Comparison of ENCODE assay signal across 19 mouse cellular contexts in the genomic region with DNA sequence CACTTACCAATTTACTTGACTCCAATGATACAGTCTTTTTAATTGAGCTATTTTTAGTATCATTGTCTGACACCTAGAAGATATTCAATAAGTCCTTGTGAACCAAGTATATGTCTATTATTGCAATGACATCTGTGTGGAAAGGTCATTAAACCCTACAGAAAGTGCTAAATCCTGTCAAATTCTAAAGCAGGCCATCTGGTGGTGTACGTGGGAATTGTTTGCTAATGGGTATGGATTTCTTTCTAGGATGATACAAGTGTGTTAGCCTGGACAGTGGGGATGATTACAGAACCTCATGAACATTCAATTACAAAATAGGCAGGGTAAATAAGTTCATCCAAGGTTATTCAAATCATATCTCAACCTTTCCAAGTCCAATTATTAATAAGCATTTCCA.
DNase-seq lines count a peak whose midpoint lies in the region; ATAC-seq and TF ChIP-seq lines count a peak whose summit lies in the region.
"Had no signal": no experiment of that assay in that cellular context is flagged by ENCODE, and none has a peak within 500 bp of the region (broad histone marks: within the 10 kb centered on the region; RNA-seq: fewer than 3 reads in every experiment).

No protein-coding gene starts in this region.

- H3K4me1 ChIP-seq in embryonic facial prominence, embryonic 11.5 days (ENCODE audit: control insufficient read depth, insufficient read depth, low read length) = no peaks in the 10 kb centered on the region
- H3K4me1 ChIP-seq in embryonic facial prominence, embryonic 10.5 days = no peaks in the 10 kb centered on the region
- H3K4me1 ChIP-seq in neural tube, embryonic 11.5 days (ENCODE audit: control insufficient read depth, insufficient read depth, low read length) = no peaks in the 10 kb centered on the region
- H3K4me1 ChIP-seq in stomach, postnatal 0 days (replicated peaks; ENCODE audit: control insufficient read depth, insufficient read depth) = no peaks in the 10 kb centered on the region
- H3K4me1 ChIP-seq in kidney, embryonic 14.5 days (ENCODE audit: control insufficient read depth, insufficient read depth, low read length) = no peaks in the 10 kb centered on the region
- H3K4me1 ChIP-seq: limb, embryonic 13.5 days; megakaryocyte, embryonic 14.5 days; neural tube, embryonic 12.5 days had no signal

- H3K27ac ChIP-seq in embryonic facial prominence, embryonic 11.5 days (replicated peaks; ENCODE audit: low read depth, low read length) = no peak overlapping the region
- H3K27ac ChIP-seq in embryonic facial prominence, embryonic 10.5 days (replicated peaks) = no peak overlapping the region
- H3K27ac ChIP-seq in layer of hippocampus, adult 2 months = no peak overlapping the region
- H3K27ac ChIP-seq in neural tube, embryonic 11.5 days (ENCODE audit: low read depth, low read length) = no peak overlapping the region
- H3K27ac ChIP-seq in stomach, postnatal 0 days (replicated peaks) = no peak overlapping the region
- no peak overlapping the region for H3K27ac ChIP-seq in kidney, embryonic 14.5 days (ENCODE audit: low read depth, low read length)
- H3K27ac ChIP-seq: limb, embryonic 13.5 days; neural tube, embryonic 12.5 days had no signal

- H3K9me3 ChIP-seq in embryonic facial prominence, embryonic 11.5 days (replicated peaks; ENCODE audit: control insufficient read depth, low read length) = no peaks in the 10 kb centered on the region
- no peaks in the 10 kb centered on the region for H3K9me3 ChIP-seq in embryonic facial prominence, embryonic 10.5 days
- H3K9me3 ChIP-seq in neural tube, embryonic 11.5 days (ENCODE audit: control insufficient read depth, low read length) = no peaks in the 10 kb centered on the region
- H3K9me3 ChIP-seq in stomach, postnatal 0 days (ENCODE audit: control insufficient read depth, low read length) = no peaks in the 10 kb centered on the region
- H3K9me3 ChIP-seq in kidney, embryonic 14.5 days (ENCODE audit: control insufficient read depth, low read length) = no peaks in the 10 kb centered on the region
- H3K9me3 ChIP-seq: limb, embryonic 13.5 days; megakaryocyte, embryonic 14.5 days; neural tube, embryonic 12.5 days had no signal

- no peak overlapping the region for H3K4me3 ChIP-seq in embryonic facial prominence, embryonic 11.5 days (ENCODE audit: low read depth, low read length)
- no peak overlapping the region for H3K4me3 ChIP-seq in embryonic facial prominence, embryonic 10.5 days
- no peak overlapping the region for H3K4me3 ChIP-seq in layer of hippocampus, adult 2 months
- H3K4me3 ChIP-seq in neural tube, embryonic 11.5 days (ENCODE audit: low read depth, low read length) = no peak overlapping the region
- no peak overlapping the region for H3K4me3 ChIP-seq in stomach, postnatal 0 days (ENCODE audit: low read depth, low read length)
- H3K4me3 ChIP-seq in kidney, embryonic 14.5 days (ENCODE audit: low read length) = no peak overlapping the region
- H3K4me3 ChIP-seq: limb, embryonic 13.5 days; megakaryocyte, embryonic 14.5 days; neural tube, embryonic 12.5 days had no signal

- no peak for TF ChIP-seq EP300 in stomach, postnatal 0 days (optimal IDR thresholded peaks at IDR 0.05)

- ATAC-seq in embryonic facial prominence, embryonic 11.5 days (replicated peaks; ENCODE audit: insufficient number of reproducible peaks, low FRiP score, low TSS enrichment, low read depth) = no peak
- no peak for ATAC-seq in neural tube, embryonic 11.5 days (ENCODE audit: insufficient read depth, low FRiP score, low TSS enrichment)
- ATAC-seq in stomach, postnatal 0 days (ENCODE audit: low FRiP score, low TSS enrichment) = no peak
- no peak for ATAC-seq in kidney, embryonic 14.5 days (ENCODE audit: low FRiP score, low TSS enrichment)
- ATAC-seq: inflammation-experienced regulatory T-cells, adult 6 months had no signal

- peak; percentile 61 for TF ChIP-seq CTCF in layer of hippocampus, adult 2 months (conservative IDR thresholded peaks at IDR 0.05)
- peak; percentile 50 for TF ChIP-seq CTCF in stomach, postnatal 0 days (IDR thresholded peaks at IDR 0.05; ENCODE audit: low read depth)

- H3K36me3 ChIP-seq in embryonic facial prominence, embryonic 11.5 days (replicated peaks; ENCODE audit: control insufficient read depth, insufficient read depth, low read depth, low read length) = no peaks in the 10 kb centered on the region
- no peaks in the 10 kb centered on the region for H3K36me3 ChIP-seq in embryonic facial prominence, embryonic 10.5 days (replicated peaks)
- H3K36me3 ChIP-seq in neural tube, embryonic 11.5 days (ENCODE audit: control insufficient read depth, insufficient read depth, low read length) = no peaks in the 10 kb centered on the region
- H3K36me3 ChIP-seq in stomach, postnatal 0 days (ENCODE audit: control insufficient read depth, insufficient read depth, low read length) = no peaks in the 10 kb centered on the region
- H3K36me3 ChIP-seq in kidney, embryonic 14.5 days (ENCODE audit: control insufficient read depth, insufficient read depth, low read length) = no peaks in the 10 kb centered on the region
- H3K36me3 ChIP-seq: limb, embryonic 13.5 days; neural tube, embryonic 12.5 days had no signal

- H3K27me3 ChIP-seq in embryonic facial prominence, embryonic 11.5 days (ENCODE audit: control insufficient read depth, insufficient read depth, low read length) = no peaks in the 10 kb centered on the region
- H3K27me3 ChIP-seq in embryonic facial prominence, embryonic 10.5 days (replicated peaks; ENCODE audit: low read depth, poor library complexity, severe bottlenecking) = no peaks in the 10 kb centered on the region
- no peaks in the 10 kb centered on the region for H3K27me3 ChIP-seq in neural tube, embryonic 11.5 days (ENCODE audit: control insufficient read depth, insufficient read depth, low read length)
- H3K27me3 ChIP-seq in stomach, postnatal 0 days (ENCODE audit: control insufficient read depth, insufficient read depth, low read length) = no peaks in the 10 kb centered on the region
- no peaks in the 10 kb centered on the region for H3K27me3 ChIP-seq in kidney, embryonic 14.5 days (ENCODE audit: control insufficient read depth, insufficient read depth, low read length)
- H3K27me3 ChIP-seq: limb, embryonic 13.5 days; megakaryocyte, embryonic 14.5 days; neural tube, embryonic 12.5 days had no signal

- WGBS in embryonic facial prominence, embryonic 11.5 days = 31% methylated on average over 1 of the region's 1 CpGs
- WGBS in embryonic facial prominence, embryonic 10.5 days = 30% methylated on average over 1 of the region's 1 CpGs
- WGBS in neural tube, embryonic 11.5 days = 38% methylated on average over 1 of the region's 1 CpGs
- 24% methylated on average over 1 of the region's 1 CpGs for WGBS in stomach, postnatal 0 days
- WGBS in kidney, embryonic 14.5 days = 45% methylated on average over 1 of the region's 1 CpGs

- peak; percentile 14 for DNase-seq in embryonic facial prominence, embryonic 11.5 days (ENCODE audit: low spot score)
- no peak for DNase-seq in embryonic facial prominence, embryonic 10.5 days (ENCODE audit: low spot score)
- DNase-seq in layer of hippocampus, adult 2 months (ENCODE audit: low spot score in 2 of 2) = no peak
- DNase-seq in layer of hippocampus, postnatal 10 days (ENCODE audit: low spot score in 2 of 2) = no peak
- DNase-seq in neural tube, embryonic 11.5 days (ENCODE audit: low spot score) = peak; percentile 15
- no peak for DNase-seq in neural tube, embryonic 10.5 days (ENCODE audit: extremely low spot score, low spot score)
- DNase-seq in stomach, postnatal 0 days (ENCODE audit: low spot score) = no peak
- DNase-seq: B cell, adult 2 months; cerebellum, adult 18-20 months; heart, adult 18-20 months; heart, postnatal 10 days; kidney, postnatal 25 days; layer of hippocampus, postnatal 36 days; lung, adult 18-20 months had no signal

- H3K4me2 ChIP-seq in embryonic facial prominence, embryonic 11.5 days (ENCODE audit: low read depth, low read length) = no peak overlapping the region
- H3K4me2 ChIP-seq in neural tube, embryonic 11.5 days (ENCODE audit: low read depth) = no peak overlapping the region
- H3K4me2 ChIP-seq in stomach, postnatal 0 days (replicated peaks; ENCODE audit: low read depth) = no peak overlapping the region
- no peak overlapping the region for H3K4me2 ChIP-seq in kidney, embryonic 14.5 days (replicated peaks; ENCODE audit: low read depth, low read length)
- H3K4me2 ChIP-seq: limb, embryonic 13.5 days; neural tube, embryonic 12.5 days had no signal

- no peak overlapping the region for H3K9ac ChIP-seq in embryonic facial prominence, embryonic 11.5 days (replicated peaks; ENCODE audit: low read length)
- H3K9ac ChIP-seq in neural tube, embryonic 11.5 days (ENCODE audit: low read length) = no peak overlapping the region
- H3K9ac ChIP-seq in stomach, postnatal 0 days (ENCODE audit: low read length) = no peak overlapping the region
- no peak overlapping the region for H3K9ac ChIP-seq in kidney, embryonic 14.5 days (ENCODE audit: low read depth, low read length)
- H3K9ac ChIP-seq: limb, embryonic 13.5 days; neural tube, embryonic 12.5 days had no signal

Comparison
In these comparisons a context has a peak if more than half of its experiments do, and no peak if none do; other contexts are left out.
1. DNase-seq: peak in embryonic facial prominence, embryonic 11.5 days (single experiment) and neural tube, embryonic 11.5 days (single experiment); none in embryonic facial prominence, embryonic 10.5 days (single experiment), layer of hippocampus, adult 2 months (0 of 2), layer of hippocampus, postnatal 10 days (0 of 2), neural tube, embryonic 10.5 days (single experiment) and stomach, postnatal 0 days (single experiment).